Mouse (Mus musculus) liver, adult 2 months (tissue): ENCODE data around the gene Sapcd1.

ENCODE experiments used
- CTCF ChIP-seq: fragments of 200-500 bp; IDR thresholded peaks from 2 replicates; pipeline ENCODE4 v1.5.1; 2011; ENCODE audit warnings: low read depth, low read length, control low read depth
- POLR2A ChIP-seq: fragments of 200-500 bp; IDR thresholded peaks from 2 replicates; pipeline ENCODE4 v1.6.1; 2011; ENCODE audit warnings: low read length, control low read depth; ENCODE audit not compliant: insufficient read depth; ENCODE audit errors: extremely low read depth

DNA sequence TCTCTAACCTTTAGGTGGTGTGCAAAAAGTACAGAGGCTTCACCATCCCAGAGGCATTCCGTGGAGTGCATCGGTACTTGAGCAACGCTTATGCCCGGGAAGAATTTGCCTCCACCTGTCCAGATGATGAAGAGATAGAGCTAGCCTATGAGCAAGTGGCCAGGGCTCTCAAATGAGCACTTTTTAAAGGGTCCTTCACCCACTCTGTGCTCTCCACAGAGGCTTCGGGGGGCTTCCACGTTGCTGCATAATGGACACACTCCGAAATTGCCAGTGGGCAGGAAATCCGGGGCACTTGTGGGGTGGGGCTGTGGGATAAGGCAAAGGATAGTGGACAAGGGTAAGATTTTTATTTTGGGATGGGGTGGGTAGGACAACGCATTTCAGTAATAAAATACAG is 30.5 kb upstream of the Sapcd1 start:
- TF ChIP-seq CTCF, result no peak
- no peak for TF ChIP-seq POLR2A
